Mouse (Mus musculus): ENCODE data around the gene Pthlh. TPM values are rescaled to one million over a fixed set of nuclear protein-coding genes. Genes with fewer than 3 reads are reported as not detected.

The Pthlh gene
- total and polyA plus RNA-seq, 2 experiments from 2014 or later, result 3.2 to 4.8 TPM

- Histone ChIP-seq H3K36me3 (ENCODE audit: insufficient read depth, low read length) (no peaks in the 10 kb centered on the region), H3K27me3 (ENCODE audit: insufficient read depth, low read length) (no peaks in the 10 kb centered on the region), H3K9ac (replicated peaks; ENCODE audit: low read length) (no peak overlapping the region), H3K27ac (no peak overlapping the region), H3K9me3 (ENCODE audit: low read length) (no peaks in the 10 kb centered on the region), H3K4me3 (ENCODE audit: low read length) (no peak overlapping the region), H3K4me2 (ENCODE audit: low read depth, low read length) (no peak overlapping the region), H3K4me1 (ENCODE audit: insufficient read depth, low read length) (no peaks in the 10 kb centered on the region)
- peak; percentile 40 for TF ChIP-seq CTCF (IDR thresholded peaks at IDR 0.05; ENCODE audit: low read depth)
- DNase-seq (ENCODE audit: low spot score) (no peak), ATAC-seq (0 out of 2 replicates have a peak, but pooled peaks have one; percentile 29)
Measured at GRCm38 (mm10) chr6:147244294-147244693, 19.7 kb downstream of the Pthlh start.

GRCm38 (mm10) chr6:147243655-147244054 is 20.3 kb downstream of the Pthlh start:
- ATAC-seq (no peak), DNase-seq (ENCODE audit: low spot score) (peak; percentile 18)
- H3K4me2 ChIP-seq (ENCODE audit: low read depth, low read length), result no peak overlapping the region

GRCm38 (mm10) chr6:147241541-147241940 is 22.4 kb downstream of the Pthlh start:
- no peaks in the 10 kb centered on the region for H3K36me3 ChIP-seq (ENCODE audit: insufficient read depth, low read length)
- WGBS, result 73% methylated on average over 3 of the region's 3 CpGs
- no peak overlapping the region for H3K27ac ChIP-seq
- no peak for DNase-seq (ENCODE audit: low spot score)
- no peaks in the 10 kb centered on the region for H3K4me1 ChIP-seq (ENCODE audit: insufficient read depth, low read length)
- no peak for TF ChIP-seq CTCF (IDR thresholded peaks at IDR 0.05; ENCODE audit: low read depth)
- H3K4me3 ChIP-seq (ENCODE audit: low read length), result no peak overlapping the region
- no peak for ATAC-seq
- no peak overlapping the region for H3K4me2 ChIP-seq (ENCODE audit: low read depth, low read length)
- H3K27me3 ChIP-seq (ENCODE audit: insufficient read depth, low read length), result no peaks in the 10 kb centered on the region
- H3K9ac ChIP-seq (replicated peaks; ENCODE audit: low read length), result no peak overlapping the region
- H3K9me3 ChIP-seq (ENCODE audit: low read length), result no peaks in the 10 kb centered on the region

More at GRCm38 (mm10) chr6:147243655-147244054, 20.3 kb downstream of the Pthlh start:
- H3K4me1 ChIP-seq (ENCODE audit: insufficient read depth, low read length), result no peaks in the 10 kb centered on the region
- H3K9me3 ChIP-seq (ENCODE audit: low read length), result no peaks in the 10 kb centered on the region
- 58% methylated on average over 5 of the region's 5 CpGs for WGBS
- H3K27me3 ChIP-seq (ENCODE audit: insufficient read depth, low read length), result no peaks in the 10 kb centered on the region
- no peak overlapping the region for H3K9ac ChIP-seq (replicated peaks; ENCODE audit: low read length)
- no peak for TF ChIP-seq CTCF (IDR thresholded peaks at IDR 0.05; ENCODE audit: low read depth)
- H3K36me3 ChIP-seq (ENCODE audit: insufficient read depth, low read length), result no peaks in the 10 kb centered on the region
- no peak overlapping the region for H3K27ac ChIP-seq
- H3K4me3 ChIP-seq (ENCODE audit: low read length), result no peak overlapping the region

- no peak overlapping the region for H3K4me3 ChIP-seq (ENCODE audit: low read length)
Measured at GRCm38 (mm10) chr6:147240203-147240804, 23.7 kb downstream of the Pthlh start.

GRCm38 (mm10) chr6:147226696-147227095 is 37.3 kb downstream of the Pthlh start:
- H3K27me3 ChIP-seq (ENCODE audit: insufficient read depth, low read length), result no peaks in the 10 kb centered on the region
- no peak for DNase-seq (ENCODE audit: low spot score)
- 85% methylated on average over 1 of the region's 1 CpGs for WGBS
- no peak overlapping the region for H3K27ac ChIP-seq
- ATAC-seq, result no peak
- no peaks in the 10 kb centered on the region for H3K4me1 ChIP-seq (ENCODE audit: insufficient read depth, low read length)
- H3K4me2 ChIP-seq (ENCODE audit: low read depth, low read length), result no peak overlapping the region
- H3K4me3 ChIP-seq (ENCODE audit: low read length), result no peak overlapping the region
- H3K36me3 ChIP-seq (ENCODE audit: insufficient read depth, low read length), result no peaks in the 10 kb centered on the region
- H3K9ac ChIP-seq (replicated peaks; ENCODE audit: low read length), result no peak overlapping the region
- H3K9me3 ChIP-seq (ENCODE audit: low read length), result no peaks in the 10 kb centered on the region
- TF ChIP-seq CTCF (IDR thresholded peaks at IDR 0.05; ENCODE audit: low read depth), result no peak

More at GRCm38 (mm10) chr6:147240203-147240804, 23.7 kb downstream of the Pthlh start:
- Histone ChIP-seq H3K36me3 (ENCODE audit: insufficient read depth, low read length) (no peaks in the 10 kb centered on the region), H3K27me3 (ENCODE audit: insufficient read depth, low read length) (no peaks in the 10 kb centered on the region), H3K9me3 (ENCODE audit: low read length) (no peaks in the 10 kb centered on the region), H3K4me2 (ENCODE audit: low read depth, low read length) (no peak overlapping the region), H3K9ac (replicated peaks; ENCODE audit: low read length) (no peak overlapping the region), H3K4me1 (ENCODE audit: insufficient read depth, low read length) (no peaks in the 10 kb centered on the region), H3K27ac (no peak overlapping the region)
- WGBS, result 5% methylated on average over 4 of the region's 4 CpGs
- DNase-seq (ENCODE audit: low spot score), result peak; percentile 78
- TF ChIP-seq CTCF (IDR thresholded peaks at IDR 0.05; ENCODE audit: low read depth), result peak; percentile 77
- peak; percentile 76; the same call in 1 of the 2 replicates for ATAC-seq

- TF ChIP-seq CTCF (IDR thresholded peaks at IDR 0.05; ENCODE audit: low read depth), result no peak
- no peaks in the 10 kb centered on the region for H3K4me1 ChIP-seq (ENCODE audit: insufficient read depth, low read length)
- H3K4me3 ChIP-seq (ENCODE audit: low read length), result no peak overlapping the region
- DNase-seq (ENCODE audit: low spot score), result no peak
- no peaks in the 10 kb centered on the region for H3K27me3 ChIP-seq (ENCODE audit: insufficient read depth, low read length)
- H3K36me3 ChIP-seq (ENCODE audit: insufficient read depth, low read length), result no peaks in the 10 kb centered on the region
- 68% methylated on average over 5 of the region's 5 CpGs for WGBS
- H3K27ac ChIP-seq, result no peak overlapping the region
- no peak overlapping the region for H3K4me2 ChIP-seq (ENCODE audit: low read depth, low read length)
- ATAC-seq, result no peak
- no peaks in the 10 kb centered on the region for H3K9me3 ChIP-seq (ENCODE audit: low read length)
- H3K9ac ChIP-seq (replicated peaks; ENCODE audit: low read length), result no peak overlapping the region
Measured at GRCm38 (mm10) chr6:147219099-147219498, 44.9 kb downstream of the Pthlh start.

- no peaks in the 10 kb centered on the region for H3K9me3 ChIP-seq (ENCODE audit: low read length)
- 79% methylated on average over 1 of the region's 1 CpGs for WGBS
- H3K36me3 ChIP-seq (ENCODE audit: insufficient read depth, low read length), result no peaks in the 10 kb centered on the region
- no peak overlapping the region for H3K4me3 ChIP-seq (ENCODE audit: low read length)
- no peak for ATAC-seq
- H3K27ac ChIP-seq, result no peak overlapping the region
- no peak for TF ChIP-seq CTCF (IDR thresholded peaks at IDR 0.05; ENCODE audit: low read depth)
- no peaks in the 10 kb centered on the region for H3K4me1 ChIP-seq (ENCODE audit: insufficient read depth, low read length)
- no peak overlapping the region for H3K9ac ChIP-seq (replicated peaks; ENCODE audit: low read length)
- H3K4me2 ChIP-seq (ENCODE audit: low read depth, low read length), result no peak overlapping the region
- no peaks in the 10 kb centered on the region for H3K27me3 ChIP-seq (ENCODE audit: insufficient read depth, low read length)
- no peak for DNase-seq (ENCODE audit: low spot score)
Measured at GRCm38 (mm10) chr6:147216156-147216555, 47.8 kb downstream of the Pthlh start.
